Mouse (Mus musculus) CD4-positive, CD25-positive, alpha-beta regulatory T cell, adult 2 months (primary cell): ENCODE measurements around the gene Shkbp1.

Experiments
- DNase-seq: peaks from one replicate; pipeline ENCODE4 v3.0.0-alpha.2; 2012; ENCODE audit warnings: low read depth, low spot score

The Shkbp1 gene

GRCm38 (mm10) chr7:27355745-27356240 lies at the start of gene Shkbp1:
Gene Shkbp1, minus strand, starts transcription at chr7:27356019.
- peak; percentile 93 for DNase-seq

GRCm38 (mm10) chr7:27404203-27404942 lies 48.6 kb upstream of the Shkbp1 start:
- DNase-seq: no peak

- DNase-seq: peak; percentile 77
Measured at GRCm38 (mm10) chr7:27402675-27403074, 46.9 kb upstream of the Shkbp1 start.

GRCm38 (mm10) chr7:27400545-27400944 lies 44.7 kb upstream of the Shkbp1 start:
- DNase-seq: no peak

- DNase-seq: peak; percentile 83
Measured at GRCm38 (mm10) chr7:27397048-27397949, 41.5 kb upstream of the Shkbp1 start.

- peak; percentile 32 for DNase-seq
Measured at GRCm38 (mm10) chr7:27396184-27397047, 40.6 kb upstream of the Shkbp1 start.

GRCm38 (mm10) chr7:27395521-27396183 lies 39.8 kb upstream of the Shkbp1 start:
- no peak for DNase-seq

- no peak for DNase-seq
Measured at GRCm38 (mm10) chr7:27391416-27391815, 35.6 kb upstream of the Shkbp1 start.

GRCm38 (mm10) chr7:27389213-27389612 lies 33.4 kb upstream of the Shkbp1 start:
- no peak for DNase-seq

- peak; percentile 84 for DNase-seq
Measured at GRCm38 (mm10) chr7:27384731-27385130, 28.9 kb upstream of the Shkbp1 start.

- DNase-seq: no peak
Measured at GRCm38 (mm10) chr7:27384134-27384533, 28.3 kb upstream of the Shkbp1 start.

GRCm38 (mm10) chr7:27383233-27383632 lies 27.4 kb upstream of the Shkbp1 start:
- DNase-seq: no peak

- no peak for DNase-seq
Measured at GRCm38 (mm10) chr7:27381560-27381959, 25.7 kb upstream of the Shkbp1 start.

GRCm38 (mm10) chr7:27381009-27381408 lies 25.2 kb upstream of the Shkbp1 start:
- DNase-seq: no peak

GRCm38 (mm10) chr7:27379836-27380235 lies 24.0 kb upstream of the Shkbp1 start:
- no peak for DNase-seq

GRCm38 (mm10) chr7:27378431-27378830 lies 22.6 kb upstream of the Shkbp1 start:
- peak; percentile 54 for DNase-seq

- DNase-seq: no peak
Measured at GRCm38 (mm10) chr7:27375274-27375673, 19.5 kb upstream of the Shkbp1 start.

GRCm38 (mm10) chr7:27371715-27372462 lies 16.1 kb upstream of the Shkbp1 start:
- no peak for DNase-seq

GRCm38 (mm10) chr7:27369111-27369510 lies 13.3 kb upstream of the Shkbp1 start:
- no peak for DNase-seq

GRCm38 (mm10) chr7:27367976-27368375 lies 12.2 kb upstream of the Shkbp1 start:
- peak; percentile 39 for DNase-seq
